Mouse (Mus musculus) c-Kit-positive CD71-positive TER-119-negative erythroid progenitor cells, embryonic 14.5 days (primary cell): ENCODE data around the gene Chst12.
"Not testable (repeated sequence)": the region's sequence is repeated elsewhere in the genome, so short reads cannot be mapped to it uniquely, and the experiment has no call there.

Experiments used
- DNase-seq: peaks from one replicate; pipeline ENCODE4 v3.0.0-alpha.2; 2013; ENCODE audit warnings: low read depth

The Chst12 gene

GRCm38 (mm10) chr5:140505208-140505780 is at the start of gene Chst12:
Chst12 (plus strand) TSS chr5:140505550.
- DNase-seq = peak; percentile 99

GRCm38 (mm10) chr5:140461476-140461875 is 43.9 kb upstream of the Chst12 start:
- DNase-seq = no peak

DNA sequence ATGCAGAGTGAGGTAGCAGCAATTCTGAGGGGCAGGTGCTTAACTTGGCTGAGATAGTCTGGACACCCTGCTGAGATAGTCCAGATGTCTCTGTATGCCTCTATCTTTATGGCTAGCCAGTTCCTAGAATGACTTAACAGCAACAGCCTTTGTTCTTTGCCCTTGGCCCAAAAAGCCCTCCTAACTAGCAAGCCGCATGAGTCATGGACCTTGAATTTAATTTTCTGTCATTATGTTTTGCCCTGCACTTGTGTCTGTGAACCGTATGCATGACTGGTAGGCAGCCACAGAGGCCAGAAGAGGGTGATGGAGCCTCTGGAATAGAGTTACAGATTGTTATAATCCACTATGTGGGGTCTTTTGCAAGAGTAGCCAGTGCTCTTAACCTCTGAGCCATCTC is 42.2 kb upstream of the Chst12 start:
- not testable (repeated sequence) for DNase-seq

GRCm38 (mm10) chr5:140464943-140465342 is 40.4 kb upstream of the Chst12 start:
- DNase-seq = no peak

DNA sequence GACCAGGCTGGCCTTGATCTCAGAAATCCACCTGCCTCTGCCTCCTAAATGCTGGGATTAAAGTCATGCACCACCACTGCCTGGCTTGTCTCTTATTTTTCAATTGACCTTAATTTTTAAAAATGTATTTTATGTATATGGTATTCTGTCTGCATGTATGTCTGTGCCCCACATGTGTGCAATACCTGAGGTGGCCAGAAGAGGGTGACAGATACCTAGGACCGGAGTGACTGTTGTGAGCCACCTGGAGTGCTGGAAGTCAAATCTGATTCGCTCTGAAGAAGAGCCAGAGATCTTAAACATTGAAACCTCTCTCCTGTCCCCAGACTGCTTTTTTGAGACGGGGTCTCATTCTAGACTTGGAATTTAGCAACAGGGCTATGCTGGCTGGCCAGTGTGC is 33.0 kb upstream of the Chst12 start:
- DNase-seq = peak; percentile 49

GRCm38 (mm10) chr5:140481458-140481857 is 23.9 kb upstream of the Chst12 start:
- DNase-seq = no peak

- no peak for DNase-seq
Measured at GRCm38 (mm10) chr5:140491142-140491541, 14.2 kb upstream of the Chst12 start.

DNA sequence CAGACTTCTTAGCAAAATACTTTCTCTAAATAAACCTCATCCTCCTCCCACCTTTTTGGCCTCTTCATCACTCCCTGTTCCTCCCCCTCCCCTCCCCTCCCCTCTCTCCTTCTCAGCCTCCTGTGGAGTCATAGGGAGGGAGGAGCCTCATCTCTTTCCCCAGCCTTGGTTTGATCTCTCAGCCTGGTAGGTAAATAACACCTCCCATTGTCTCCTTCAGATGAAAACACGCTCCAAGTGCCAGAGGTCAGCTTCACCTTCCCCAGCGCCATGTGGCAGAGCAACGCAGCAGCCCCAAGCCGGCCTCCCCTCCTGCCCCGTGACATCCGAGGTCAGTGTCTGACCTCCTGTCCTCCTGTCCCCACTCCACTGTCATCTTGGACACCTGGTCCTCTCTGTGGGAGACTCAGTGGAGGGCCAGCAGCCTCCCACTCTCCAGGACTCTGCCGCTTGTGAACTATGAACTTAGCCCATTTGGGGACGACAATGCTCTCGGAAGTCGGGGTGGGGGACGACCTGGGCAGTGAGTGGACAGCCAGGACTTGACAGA is 12.6 kb upstream of the Chst12 start:
- no peak for DNase-seq

DNA sequence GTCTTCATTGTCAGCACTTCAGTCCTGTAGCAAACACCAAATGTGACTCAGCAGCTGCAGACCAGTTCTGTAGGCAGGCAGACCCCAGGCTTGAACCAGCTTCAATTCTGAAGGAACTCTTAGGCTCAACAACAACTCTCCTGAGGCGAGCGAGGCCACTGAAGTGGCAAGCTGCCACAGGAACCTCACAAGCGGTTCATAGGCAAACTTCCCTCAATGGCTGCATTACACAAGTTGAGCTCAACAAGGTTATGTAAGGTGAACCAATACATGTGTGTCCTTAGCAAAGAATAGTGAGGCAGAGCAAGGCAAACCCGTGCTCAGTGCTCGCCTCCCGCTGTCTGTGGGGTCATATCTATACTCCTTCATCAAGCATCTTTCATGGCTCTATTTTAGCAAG is 7.2 kb upstream of the Chst12 start:
- no peak for DNase-seq

- DNase-seq = no peak
Measured at GRCm38 (mm10) chr5:140500736-140501135, 4.6 kb upstream of the Chst12 start.

DNA sequence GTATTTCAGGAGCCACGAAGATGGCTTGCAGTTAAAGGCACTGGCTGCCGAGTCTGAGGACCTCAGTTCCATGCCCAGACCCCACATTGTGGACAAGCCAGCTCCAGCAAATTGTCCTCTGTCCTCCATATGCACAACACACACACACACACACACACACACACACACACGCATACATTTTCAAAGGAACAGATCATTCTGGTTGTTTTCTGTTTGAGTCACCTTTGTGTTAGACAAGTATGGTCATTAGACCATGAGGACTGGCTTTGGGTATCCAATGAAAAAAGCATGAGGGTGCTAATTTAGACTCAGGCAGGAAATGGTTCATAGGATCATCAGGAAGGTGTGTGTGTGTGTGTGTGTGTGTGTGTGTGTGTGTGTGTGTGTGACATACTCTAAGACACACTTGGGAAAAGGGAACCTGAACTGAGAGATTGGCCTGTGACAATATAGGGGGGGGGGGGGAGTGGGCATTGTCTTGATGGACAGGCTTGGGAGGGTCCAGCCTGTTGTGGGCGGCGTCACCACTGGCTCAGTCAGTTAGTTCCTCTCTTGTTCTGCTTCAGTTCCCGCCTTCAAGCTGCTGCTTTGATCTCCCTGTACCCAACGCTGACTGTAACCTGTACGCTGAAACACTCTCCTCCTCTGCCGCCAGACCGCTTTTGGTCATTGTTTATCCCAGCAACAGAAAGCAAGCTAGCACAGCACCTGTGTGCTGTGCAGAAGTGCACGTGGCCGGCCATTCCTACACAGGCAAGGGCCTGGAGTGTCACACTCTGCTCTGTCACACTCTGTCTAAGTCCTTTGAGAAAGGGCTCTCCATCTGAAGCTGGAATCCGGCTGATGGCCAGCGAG is 3.1 kb upstream of the Chst12 start:
- DNase-seq = no peak

DNA sequence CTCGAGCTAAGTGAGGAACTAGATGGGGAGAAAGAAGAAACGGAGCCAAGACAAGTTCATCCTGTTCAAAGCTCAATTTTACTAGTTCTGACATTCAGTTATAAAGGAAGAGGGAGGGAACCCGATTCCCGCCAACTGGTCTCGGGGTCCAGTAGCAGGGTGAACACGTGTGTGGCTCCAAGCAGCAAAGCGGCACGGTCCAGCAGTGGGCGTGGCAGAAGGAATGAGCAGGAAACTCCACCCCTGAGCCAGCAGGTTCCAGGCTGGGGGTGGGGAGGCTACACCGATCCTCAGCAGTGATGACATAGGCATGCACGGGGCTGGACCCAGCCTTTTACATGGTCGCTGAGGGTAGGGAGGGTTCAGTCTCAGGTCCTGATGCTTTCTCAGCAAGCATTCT is 2.4 kb upstream of the Chst12 start:
- not testable (repeated sequence) for DNase-seq

DNA sequence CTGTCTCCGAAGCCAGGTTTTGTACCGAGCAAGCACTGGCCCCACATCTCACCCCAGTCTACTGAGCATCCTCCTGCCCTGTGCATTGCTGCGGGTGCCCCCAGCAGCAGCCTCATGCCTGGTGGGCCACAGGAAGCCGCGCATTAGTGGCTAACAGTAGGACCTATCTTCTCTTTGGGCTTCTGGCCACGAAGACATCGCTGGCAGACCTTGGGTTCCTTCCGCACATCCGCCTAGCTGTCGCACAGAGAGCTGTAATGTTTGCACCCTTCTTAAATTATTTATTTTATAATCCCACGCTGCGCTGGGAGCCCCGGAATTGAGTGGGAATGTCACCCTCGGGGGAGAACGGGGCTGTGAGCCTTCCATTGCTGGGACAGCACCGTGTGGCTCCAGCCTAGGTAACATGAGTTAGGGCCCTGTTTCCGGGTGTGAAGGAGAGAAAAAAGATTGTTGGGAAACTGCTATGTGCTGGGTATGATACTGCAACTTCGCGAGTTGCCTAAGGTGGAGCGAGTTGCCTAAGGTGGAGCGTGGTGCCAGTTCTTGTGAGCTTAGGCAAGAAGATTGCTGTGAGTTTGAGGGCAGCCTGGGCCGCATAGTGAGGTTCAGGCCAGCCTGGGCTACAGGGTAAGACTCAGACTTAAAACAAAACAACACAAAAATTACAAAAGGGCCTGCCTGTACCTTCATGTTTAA is 895 bp downstream of the Chst12 start:
- no peak for DNase-seq

- DNase-seq = no peak
Measured at GRCm38 (mm10) chr5:140507466-140508208, 2.3 kb downstream of the Chst12 start.

GRCm38 (mm10) chr5:140508686-140509085 is 3.3 kb downstream of the Chst12 start:
- DNase-seq = no peak

- DNase-seq = no peak
Measured at GRCm38 (mm10) chr5:140509204-140509603, 3.9 kb downstream of the Chst12 start.

GRCm38 (mm10) chr5:140510012-140511000 is 5.0 kb downstream of the Chst12 start:
- no peak for DNase-seq

DNA sequence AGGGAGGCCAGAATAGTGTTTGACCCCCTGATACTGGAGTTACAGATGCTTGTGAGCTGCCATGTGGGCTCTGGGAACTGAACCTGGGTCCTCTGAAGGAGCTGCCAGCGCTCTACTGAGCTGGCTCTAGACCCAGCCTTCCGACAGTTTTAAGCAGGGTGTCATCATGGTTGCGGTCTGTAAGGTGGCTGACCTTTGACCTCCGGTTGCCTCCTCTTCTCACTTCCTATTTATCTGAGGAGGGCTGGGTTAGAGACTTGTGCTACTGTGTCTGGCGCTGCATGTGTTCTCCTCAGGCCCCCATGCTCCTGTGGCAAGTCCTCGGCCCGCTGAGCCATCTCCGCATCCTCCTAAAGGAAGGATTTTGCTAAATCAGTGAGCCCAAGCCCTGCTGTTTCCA is 8.6 kb downstream of the Chst12 start:
- DNase-seq = no peak

- no peak for DNase-seq
Measured at GRCm38 (mm10) chr5:140514799-140515486, 9.6 kb downstream of the Chst12 start.
